Mouse (Mus musculus): ENCODE measurements around the gene Rad23b. TPM values are rescaled to one million over a fixed set of nuclear protein-coding genes. Genes with fewer than 3 reads are reported as not detected.

The Rad23b gene
- total and polyA plus RNA-seq, 3 experiments, result 200 to 270 TPM; not detected in 1

DNA sequence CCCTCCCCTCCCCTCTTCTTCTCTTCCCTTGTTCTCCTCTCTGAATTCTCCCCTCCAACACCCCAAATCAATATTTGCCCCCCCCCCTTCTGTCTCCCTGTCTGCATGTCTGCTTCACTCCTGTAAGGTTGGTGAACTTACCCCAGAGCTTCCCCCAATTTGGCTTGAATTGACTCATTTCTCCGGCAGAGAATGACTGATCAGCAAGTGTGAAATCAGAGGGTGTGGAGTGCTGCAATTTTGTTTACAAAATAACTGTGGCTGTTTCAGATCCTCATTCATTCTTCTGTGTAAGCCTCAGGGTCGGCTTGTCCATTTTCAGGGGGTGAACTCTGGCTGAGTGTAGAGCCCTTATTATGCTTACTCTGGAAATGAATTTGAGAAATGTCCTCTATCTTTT, 36.9 kb downstream of the Rad23b start:
- H3K4me3 ChIP-seq (ENCODE audit: control insufficient read depth in 1 of 2, insufficient read depth in 1 of 2, low read depth in 2 of 2, low read length in 2 of 2), result no peak overlapping the region
- DNase-seq (ENCODE audit: low read depth, low spot score), result no peak
- no peak overlapping the region for H3K9ac ChIP-seq (ENCODE audit: control insufficient read depth, low read depth, low read length, poor library complexity, severe bottlenecking)
- H3K4me1 ChIP-seq (ENCODE audit: control insufficient read depth in 1 of 2, insufficient read depth in 2 of 2, low read length in 2 of 2), result no peaks in the 10 kb centered on the region
- no peaks in the 10 kb centered on the region for H3K79me2 ChIP-seq (ENCODE audit: control insufficient read depth, insufficient read depth, low read length, poor library complexity)
- no peaks in the 10 kb centered on the region for H3K27me3 ChIP-seq (ENCODE audit: control insufficient read depth in 1 of 2, insufficient read depth in 2 of 2, low read length in 2 of 2)
- no peaks in the 10 kb centered on the region for H3K9me3 ChIP-seq (replicated peaks; ENCODE audit: insufficient read depth, low read length)
- no peak overlapping the region for H3K27ac ChIP-seq (ENCODE audit: control insufficient read depth, low read depth, low read length)
- H3K36me3 ChIP-seq (ENCODE audit: control insufficient read depth in 1 of 2, insufficient read depth in 2 of 2, low read length in 2 of 2), result peaks cover 0 to 38% of the 10 kb centered on the region in 2 experiments; a peak in 2 of 4 replicates
- TF ChIP-seq RCOR1 (IDR thresholded peaks at IDR 0.05; ENCODE audit: low read depth, low read length) (no peak), POLR2A (IDR thresholded peaks at IDR 0.05; ENCODE audit: control insufficient read depth in 1 of 2, insufficient read depth in 1 of 2, low read depth in 1 of 2, low read length in 2 of 2, poor library complexity in 1 of 2) (no peak), SIN3A (IDR thresholded peaks at IDR 0.05; ENCODE audit: low read length) (no peak), CTCF (IDR thresholded peaks at IDR 0.05 in 2 of 3, conservative IDR thresholded peaks at IDR 0.05 in 1 of 3; ENCODE audit: control insufficient read depth in 1 of 3, insufficient read depth in 1 of 3, low read depth in 2 of 3, low read length in 3 of 3, poor library complexity in 1 of 3, severe bottlenecking in 1 of 3) (no peak), GABPA (IDR thresholded peaks at IDR 0.05; ENCODE audit: low read depth, low read length) (no peak), BHLHE40 (IDR thresholded peaks at IDR 0.05; ENCODE audit: borderline replicate concordance, low read depth, low read length) (no peak), UBTF (IDR thresholded peaks at IDR 0.05; ENCODE audit: borderline replicate concordance, insufficient read depth, low read depth, low read length) (no peak), ZC3H11A (IDR thresholded peaks at IDR 0.05; ENCODE audit: low read depth, low read length) (no peak), ZKSCAN1 (IDR thresholded peaks at IDR 0.05; ENCODE audit: low read depth, low read length) (no peak), RAD21 (IDR thresholded peaks at IDR 0.05; ENCODE audit: low read depth, low read length) (no peak), MAZ (IDR thresholded peaks at IDR 0.05; ENCODE audit: low read depth, low read length) (no peak), JUND (IDR thresholded peaks at IDR 0.05; ENCODE audit: low read depth, low read length) (no peak), TBP (IDR thresholded peaks at IDR 0.05; ENCODE audit: low read depth, low read length) (no peak), MAFK (IDR thresholded peaks at IDR 0.05; ENCODE audit: borderline replicate concordance, low read depth, low read length) (no peak)

- no peak overlapping the region for H3K4me3 ChIP-seq (ENCODE audit: control insufficient read depth in 1 of 2, insufficient read depth in 1 of 2, low read depth in 2 of 2, low read length in 2 of 2)
- H3K27ac ChIP-seq (ENCODE audit: control insufficient read depth, low read depth, low read length), result no peak overlapping the region
- no peak overlapping the region for H3K9ac ChIP-seq (ENCODE audit: control insufficient read depth, low read depth, low read length, poor library complexity, severe bottlenecking)
- no peaks in the 10 kb centered on the region for H3K27me3 ChIP-seq (ENCODE audit: control insufficient read depth in 1 of 2, insufficient read depth in 2 of 2, low read length in 2 of 2)
- no peak for DNase-seq (ENCODE audit: low read depth, low spot score)
- H3K79me2 ChIP-seq (ENCODE audit: control insufficient read depth, insufficient read depth, low read length, poor library complexity), result no peaks in the 10 kb centered on the region
- no peaks in the 10 kb centered on the region for H3K9me3 ChIP-seq (replicated peaks; ENCODE audit: insufficient read depth, low read length)
- no peaks in the 10 kb centered on the region for H3K4me1 ChIP-seq (ENCODE audit: control insufficient read depth in 1 of 2, insufficient read depth in 2 of 2, low read length in 2 of 2)
- peaks cover 0 to 17% of the 10 kb centered on the region in 2 experiments; a peak in 2 of 4 replicates for H3K36me3 ChIP-seq (ENCODE audit: control insufficient read depth in 1 of 2, insufficient read depth in 2 of 2, low read length in 2 of 2)
- TF ChIP-seq MAX (IDR thresholded peaks at IDR 0.05; ENCODE audit: low read length), result no peak
- no peak for TF ChIP-seq USF2 (IDR thresholded peaks at IDR 0.05; ENCODE audit: borderline replicate concordance in 1 of 2, insufficient read depth in 1 of 2, low read depth in 1 of 2, low read length in 2 of 2)
- no peak for TF ChIP-seq E2F4 (IDR thresholded peaks at IDR 0.05; ENCODE audit: borderline replicate concordance, low read depth, low read length)
- no peak for TF ChIP-seq TBP (IDR thresholded peaks at IDR 0.05; ENCODE audit: low read depth, low read length)
- TF ChIP-seq CHD2 (IDR thresholded peaks at IDR 0.05; ENCODE audit: low read length), result no peak
- TF ChIP-seq SMC3 (IDR thresholded peaks at IDR 0.05; ENCODE audit: low read depth, low read length), result no peak
- no peak for TF ChIP-seq HCFC1 (IDR thresholded peaks at IDR 0.05; ENCODE audit: low read depth, low read length)
- TF ChIP-seq RCOR1 (IDR thresholded peaks at IDR 0.05; ENCODE audit: low read depth, low read length), result no peak
- no peak for TF ChIP-seq EP300 (IDR thresholded peaks at IDR 0.05; ENCODE audit: low read depth in 1 of 2, low read length in 2 of 2)
- no peak for TF ChIP-seq BHLHE40 (IDR thresholded peaks at IDR 0.05; ENCODE audit: borderline replicate concordance, low read depth, low read length)
- TF ChIP-seq ZKSCAN1 (IDR thresholded peaks at IDR 0.05; ENCODE audit: low read depth, low read length), result no peak
- TF ChIP-seq ZC3H11A (IDR thresholded peaks at IDR 0.05; ENCODE audit: low read depth, low read length), result no peak
- no peak for TF ChIP-seq POLR2AphosphoS5 (IDR thresholded peaks at IDR 0.05; ENCODE audit: borderline replicate concordance, low read depth, low read length)
- no peak for TF ChIP-seq MXI1 (IDR thresholded peaks at IDR 0.05; ENCODE audit: low read depth, low read length)
- no peak for TF ChIP-seq ZMIZ1 (IDR thresholded peaks at IDR 0.05; ENCODE audit: low read depth, low read length)
- TF ChIP-seq NRF1 (IDR thresholded peaks at IDR 0.05; ENCODE audit: insufficient read depth, low read depth, low read length, poor library complexity, severe bottlenecking), result no peak
- no peak for TF ChIP-seq MAFK (IDR thresholded peaks at IDR 0.05; ENCODE audit: borderline replicate concordance, low read depth, low read length)
- no peak for TF ChIP-seq CHD1 (IDR thresholded peaks at IDR 0.05; ENCODE audit: low read depth, low read length)
- TF ChIP-seq ELF1 (IDR thresholded peaks at IDR 0.05; ENCODE audit: low read depth, low read length), result no peak
- TF ChIP-seq TCF12 (IDR thresholded peaks at IDR 0.05; ENCODE audit: low read depth, low read length), result no peak
Measured at GRCm38 (mm10) chr4:55391480-55391879, 41.6 kb downstream of the Rad23b start.

Data from MEL (cell line).